Mouse (Mus musculus) thymus, postnatal 25 days (tissue): Measurements from ENCODE around the gene Map3k20.

ENCODE experiments used
- DNase-seq: peaks from one replicate; pipeline ENCODE4 v3.0.0; 2022

The Map3k20 gene

DNA sequence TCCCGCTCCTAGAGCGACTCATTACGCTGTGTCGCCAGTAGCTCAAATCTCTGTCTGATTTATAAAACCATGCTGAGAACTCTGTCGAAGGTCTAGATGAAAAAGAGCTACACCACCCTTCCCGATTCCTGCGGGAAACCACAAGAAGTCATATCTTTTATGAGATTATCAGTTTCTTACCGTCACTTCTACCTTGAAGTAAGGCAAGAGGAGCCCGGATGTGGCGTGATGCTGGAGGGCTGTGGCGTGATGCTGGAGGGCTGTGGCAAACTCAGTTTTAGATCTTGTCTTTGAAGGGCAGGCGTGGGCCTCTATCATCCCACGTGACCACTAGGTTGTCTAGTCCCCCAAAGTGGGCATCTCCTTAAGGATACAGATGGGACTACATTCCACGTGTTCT, 3.5 kb upstream of the Map3k20 start:
- DNase-seq = peak; percentile 55

DNA sequence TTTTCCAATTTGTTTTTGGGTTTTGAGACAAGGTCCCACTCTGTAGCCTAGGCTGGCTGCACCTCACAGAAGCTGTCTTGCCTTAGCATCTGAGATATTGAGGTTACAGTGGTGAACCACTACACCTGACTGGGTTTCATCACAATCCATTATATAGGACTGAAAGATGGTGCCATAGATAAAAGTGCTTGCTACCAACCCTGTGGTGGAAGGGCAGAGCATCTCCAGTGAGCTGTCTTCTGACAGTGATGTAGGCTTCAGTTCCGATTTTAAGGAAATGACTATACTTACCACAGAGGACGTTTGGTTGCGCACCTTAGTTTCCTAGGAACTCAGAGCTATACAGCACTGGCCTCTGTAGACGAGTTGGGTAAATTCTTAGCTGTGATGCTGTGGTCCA, 2.7 kb upstream of the Map3k20 start:
- no peak for DNase-seq

GRCm38 (mm10) chr2:72284689-72285088, 748 bp upstream of the Map3k20 start:
- DNase-seq = no peak

GRCm38 (mm10) chr2:72285888-72286661, 638 bp downstream of the Map3k20 start:
- no peak for DNase-seq

DNA sequence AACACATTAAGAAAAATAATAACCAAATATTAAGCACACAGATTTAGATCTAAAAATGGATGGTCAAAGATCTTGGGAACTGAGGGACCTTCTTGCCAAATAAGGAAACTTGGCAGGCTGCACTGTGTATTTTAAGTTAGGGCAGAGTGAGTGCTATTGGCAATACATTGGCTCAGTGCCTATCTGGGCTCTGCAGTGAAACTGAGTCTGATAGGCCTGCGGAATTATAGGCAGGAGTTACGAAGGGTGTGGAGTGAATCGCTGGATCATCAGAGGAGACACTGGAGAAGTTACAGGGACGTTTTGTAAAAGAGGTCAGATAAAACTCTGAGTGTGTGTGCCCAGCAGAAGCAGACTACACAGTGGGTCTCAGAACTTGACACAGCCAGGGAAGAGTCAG, 1.7 kb downstream of the Map3k20 start:
- DNase-seq = no peak

- DNase-seq = no peak
Observed at GRCm38 (mm10) chr2:72288932-72289534, 3.6 kb downstream of the Map3k20 start.

GRCm38 (mm10) chr2:72291103-72291502, 5.7 kb downstream of the Map3k20 start:
- no peak for DNase-seq

GRCm38 (mm10) chr2:72292573-72292972, 7.1 kb downstream of the Map3k20 start:
- DNase-seq = no peak

GRCm38 (mm10) chr2:72294994-72295393, 9.6 kb downstream of the Map3k20 start:
- no peak for DNase-seq

DNA sequence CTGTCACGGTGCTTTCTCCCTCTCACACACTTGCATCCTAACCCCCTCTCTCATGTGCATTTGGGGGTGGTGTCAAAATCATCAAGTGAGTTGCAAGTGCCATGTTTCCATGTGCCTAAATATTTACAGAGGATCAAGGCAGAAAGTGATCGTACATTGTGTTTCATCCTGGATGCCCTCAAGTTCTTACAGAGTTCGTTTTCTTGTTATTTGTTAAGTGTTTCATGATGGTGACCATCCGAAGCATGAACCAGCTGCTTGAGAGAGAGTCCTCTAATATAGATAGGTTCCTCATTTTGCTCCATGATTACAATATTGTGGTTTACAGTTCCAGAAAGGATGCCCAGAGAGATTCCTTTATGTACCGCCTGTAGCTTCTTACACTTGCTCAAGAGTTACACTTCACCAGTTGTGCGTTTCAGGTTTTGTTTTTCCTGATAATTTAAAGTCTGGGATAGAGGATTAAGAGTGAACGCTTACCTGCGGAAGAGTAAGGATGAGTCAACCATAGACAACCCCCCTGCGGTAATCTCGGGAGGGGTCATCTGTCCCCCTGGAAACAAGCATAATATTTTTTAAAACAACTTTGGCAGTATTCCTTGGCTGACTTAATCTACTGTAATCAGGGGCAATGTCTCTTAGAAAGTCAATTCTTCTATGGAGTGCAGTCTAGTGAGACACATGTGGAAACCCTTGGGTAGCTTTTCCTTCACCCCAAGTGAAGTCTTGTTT, 11.7 kb downstream of the Map3k20 start:
- no peak for DNase-seq

GRCm38 (mm10) chr2:72297716-72298082, 12.3 kb downstream of the Map3k20 start:
- DNase-seq = no peak

DNA sequence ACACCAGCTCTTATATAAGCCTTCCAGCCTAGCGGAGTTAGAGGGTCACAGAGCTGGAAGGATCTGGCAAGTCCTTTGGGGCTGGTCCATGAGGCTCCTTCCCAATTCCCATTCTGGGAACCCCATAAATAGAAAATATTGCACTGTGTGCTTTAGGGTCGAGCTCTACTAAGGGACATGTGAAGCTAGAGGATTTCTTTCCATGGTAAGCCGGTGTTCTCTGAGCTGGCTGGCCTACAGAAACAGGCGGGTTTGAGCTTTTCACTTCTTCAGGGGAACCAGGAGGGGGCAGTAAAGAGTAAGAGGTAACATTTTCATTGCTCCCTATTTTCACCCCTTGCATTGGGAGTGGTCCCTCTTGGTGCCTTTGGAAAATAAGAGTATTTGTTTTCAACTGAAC, 13.0 kb downstream of the Map3k20 start:
- DNase-seq = peak; percentile 28

DNA sequence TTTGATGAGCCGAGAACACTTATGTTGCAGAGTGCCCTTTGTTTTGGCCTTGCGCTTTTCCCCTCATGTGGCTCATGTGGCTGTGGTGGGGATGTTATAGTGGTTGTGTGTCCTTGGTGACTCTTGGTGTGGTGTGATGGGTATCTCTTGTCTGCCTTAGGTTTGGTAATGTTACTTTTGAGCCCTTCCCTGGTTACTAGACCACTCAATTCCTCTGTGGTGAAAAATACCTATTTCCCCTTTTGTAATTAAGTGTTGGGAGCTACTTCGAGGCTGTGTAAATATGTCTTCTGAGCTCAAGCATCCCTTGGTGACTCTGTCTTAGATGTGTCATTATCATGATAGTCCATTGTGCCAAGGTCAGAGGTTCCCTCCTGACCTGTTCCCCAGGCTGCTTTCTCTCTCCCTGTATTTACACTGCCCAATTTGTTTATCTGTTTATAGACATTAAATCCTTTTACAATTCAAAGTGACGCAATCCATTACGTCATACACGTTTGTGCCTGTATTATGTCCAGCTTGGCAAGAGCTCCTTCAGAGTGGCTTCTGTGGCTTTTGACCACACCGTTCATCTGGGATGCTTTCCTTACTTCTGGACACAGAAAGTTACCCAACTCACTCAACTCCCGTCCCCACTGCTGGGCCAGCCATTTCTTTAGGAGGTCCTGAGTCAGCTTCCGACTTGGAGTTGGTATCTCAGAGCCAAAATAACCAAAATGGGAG, 15.9 kb downstream of the Map3k20 start:
- no peak for DNase-seq

DNA sequence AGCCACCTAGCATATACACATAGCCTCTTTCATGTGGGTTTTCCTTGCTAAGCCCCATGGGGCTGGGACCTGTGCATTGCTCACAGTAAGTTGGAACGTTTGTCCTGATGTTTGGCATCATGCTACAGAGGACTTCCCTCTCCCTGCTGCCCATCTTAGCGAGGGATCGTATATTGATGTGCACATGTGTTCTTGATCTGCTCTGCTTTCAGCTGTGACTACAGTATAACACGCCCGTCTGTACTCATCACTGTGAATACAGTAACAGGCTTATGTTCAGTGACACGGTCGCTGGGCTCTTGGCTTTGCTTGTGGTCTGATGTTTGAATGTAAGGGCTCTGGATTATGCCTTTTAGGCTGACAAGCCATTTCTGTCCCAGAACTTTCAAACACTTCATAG, 20.3 kb downstream of the Map3k20 start:
- DNase-seq = no peak

GRCm38 (mm10) chr2:72308351-72308750, 22.9 kb downstream of the Map3k20 start:
- no peak for DNase-seq

DNA sequence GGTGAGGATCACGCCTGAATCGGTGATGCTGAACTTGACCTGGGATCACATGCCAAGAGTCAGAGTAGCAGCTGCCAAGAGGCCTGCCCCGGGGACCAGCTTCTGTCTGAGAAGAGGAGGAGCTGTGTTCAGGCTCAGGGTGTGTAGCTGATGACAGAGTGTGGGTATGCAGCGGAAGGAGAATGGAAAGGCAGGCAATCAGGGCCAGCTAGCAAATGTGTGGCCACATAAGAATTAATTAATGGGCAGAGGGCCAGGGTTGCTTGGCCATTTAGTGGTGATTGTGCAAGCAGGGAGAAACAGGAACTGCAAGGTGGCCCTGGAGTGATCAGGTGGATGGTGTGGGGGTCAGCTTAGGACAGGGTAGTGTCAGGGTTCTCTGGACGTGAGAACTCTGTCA, 23.5 kb downstream of the Map3k20 start:
- DNase-seq = no peak

DNA sequence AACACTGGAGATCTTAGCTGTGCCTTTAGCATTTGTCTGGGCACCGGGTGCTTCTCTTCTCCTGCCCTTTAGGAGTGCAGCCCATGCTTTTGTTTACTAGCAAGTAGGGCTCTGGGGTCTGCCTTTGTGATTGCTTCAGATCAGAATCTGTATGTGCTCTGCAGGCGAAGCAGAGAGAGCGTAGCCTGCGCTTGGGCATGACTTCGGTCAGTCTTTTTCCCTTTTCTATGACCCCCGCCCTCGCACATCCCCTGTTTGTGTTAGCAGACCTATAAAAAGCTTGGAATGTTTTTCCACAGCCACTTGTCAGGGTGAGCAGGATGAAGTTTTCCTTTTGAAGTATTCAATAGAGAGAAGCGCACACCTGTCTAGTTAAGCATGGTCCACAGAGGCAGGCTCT, 26.0 kb downstream of the Map3k20 start:
- no peak for DNase-seq

DNA sequence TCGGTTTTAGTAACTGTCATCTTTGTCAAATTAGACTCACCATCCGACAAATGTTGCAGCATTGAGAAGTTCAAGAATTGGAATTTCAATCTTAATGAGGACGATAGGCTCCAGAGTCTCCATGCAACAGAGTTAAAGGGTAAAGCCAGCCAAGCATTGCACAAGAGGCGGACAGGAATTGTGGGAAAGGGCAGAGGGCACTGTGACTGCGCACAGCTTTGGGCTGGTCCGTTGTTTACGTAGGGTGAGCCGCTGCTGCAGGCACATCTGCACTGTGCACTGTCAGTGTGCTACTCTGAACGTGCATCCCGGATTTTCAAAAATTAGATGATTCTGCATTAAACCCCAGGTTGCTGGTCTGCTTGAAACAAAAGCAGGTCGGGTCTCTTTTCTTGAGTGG, 27.9 kb downstream of the Map3k20 start:
- no peak for DNase-seq

DNA sequence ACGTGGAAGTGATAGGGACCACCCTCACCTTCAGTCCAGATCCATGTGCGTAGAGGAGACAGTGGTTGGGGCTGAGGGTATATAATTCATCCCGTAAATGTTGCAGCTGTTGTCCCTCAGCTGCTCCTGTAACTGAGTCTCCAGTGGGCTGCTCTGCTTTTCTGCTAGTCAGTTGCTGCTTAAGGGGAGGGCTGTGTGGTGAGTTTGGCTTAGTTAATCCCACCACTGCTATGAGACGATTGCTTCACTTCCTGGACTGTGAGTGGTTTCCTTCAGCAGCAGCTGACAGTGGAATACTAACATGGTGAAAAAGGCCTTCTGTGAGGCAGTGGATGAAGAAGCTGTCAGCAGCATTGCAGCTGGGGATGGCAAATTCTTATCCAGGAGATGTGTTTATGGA, 33.0 kb downstream of the Map3k20 start:
- no peak for DNase-seq

DNA sequence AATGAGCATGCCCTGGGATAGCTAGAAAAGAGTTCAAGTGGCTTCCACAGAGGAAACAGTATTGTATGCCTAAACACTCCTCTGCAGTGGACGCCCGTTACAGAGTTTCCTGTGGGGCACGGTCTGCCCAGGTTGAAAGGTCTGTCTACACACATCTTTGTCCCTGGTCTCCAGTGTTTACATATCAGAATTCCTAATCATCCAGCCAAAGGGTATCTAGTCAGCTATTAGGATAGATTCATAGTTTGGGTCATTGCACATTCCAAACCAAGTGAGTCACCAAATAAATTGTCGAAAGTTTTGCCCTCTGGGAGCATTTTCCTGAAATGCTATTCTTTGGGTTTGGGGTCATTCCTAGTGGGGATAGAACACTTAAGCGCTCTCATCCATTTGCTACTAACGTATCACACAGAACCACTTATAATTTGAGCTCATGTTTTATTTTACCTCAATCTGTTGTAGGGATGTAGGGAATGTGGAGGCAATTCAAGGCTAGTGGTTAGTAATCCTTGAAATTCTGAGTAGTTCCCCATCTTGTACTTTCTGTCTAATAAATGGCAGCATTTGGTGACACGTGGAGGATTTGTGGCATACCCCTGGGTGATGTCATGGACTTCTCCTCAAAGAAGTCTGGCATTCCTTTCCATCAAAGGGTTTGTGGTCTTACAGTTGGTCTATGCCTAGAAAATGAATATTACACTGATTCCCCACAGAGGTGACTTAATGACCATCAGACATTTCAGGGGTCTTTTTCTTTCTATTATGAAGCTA, 33.8 kb downstream of the Map3k20 start:
- DNase-seq = no peak

DNA sequence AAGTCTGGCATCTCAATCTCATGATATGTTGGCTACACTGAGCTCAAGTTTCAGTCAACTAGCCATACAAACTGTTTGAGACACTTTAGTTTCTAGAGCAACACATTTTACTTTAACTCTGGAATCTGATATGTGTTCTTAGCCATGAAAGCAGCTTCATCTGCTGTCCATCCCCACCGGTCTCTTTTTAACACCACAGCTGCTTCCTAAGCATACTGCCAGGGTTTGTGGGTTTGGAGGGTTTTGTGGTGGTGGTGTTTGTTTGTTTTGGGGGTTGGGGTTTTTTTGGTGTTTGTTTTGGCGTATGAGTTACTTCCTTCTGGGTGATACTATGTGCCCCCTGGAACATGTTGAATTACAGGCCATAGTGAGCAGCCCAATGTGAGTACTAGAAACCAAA, 35.2 kb downstream of the Map3k20 start:
- DNase-seq = no peak

DNA sequence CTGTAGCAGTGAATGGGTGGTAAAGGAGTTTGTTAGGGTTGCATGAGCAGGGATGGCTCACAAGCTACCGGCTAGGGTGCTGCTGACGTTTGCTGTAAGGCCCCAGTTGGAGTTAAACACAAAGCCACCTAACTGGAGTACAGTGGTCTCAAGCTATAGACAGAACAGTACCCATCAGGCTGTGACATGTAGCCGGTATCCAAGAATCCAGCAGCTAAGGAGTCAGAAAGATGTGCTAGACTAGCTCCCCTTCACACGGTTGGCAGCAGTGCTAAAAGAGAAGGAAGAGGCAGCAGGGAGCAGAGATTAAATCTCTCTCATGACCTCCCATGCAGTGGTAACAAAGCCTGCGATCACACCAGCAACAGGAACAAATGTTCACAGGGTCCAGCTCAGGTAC, 36.2 kb downstream of the Map3k20 start:
- no peak for DNase-seq
